Mouse (Mus musculus): ENCODE results near the gene Zfp868. TPM values are rescaled to one million over a fixed set of nuclear protein-coding genes. Genes with fewer than 3 reads are reported as not detected.
"Not testable (repeated sequence)": the region's sequence is repeated elsewhere in the genome, so short reads cannot be mapped to it uniquely, and the experiment has no call there.

The Zfp868 gene
- 10 to 100 TPM; 14.0 to 14.3 TPM for total RNA-seq (2021)
- long read RNA-seq, experiment 1, transcript Zfp868-202 (5 exons, 2,259 nt), result major isoform, 9 of 10 reads
- long read RNA-seq, experiment 1, partial matches to known transcripts, result 0 of 10 reads
- long read RNA-seq, experiment 1, other reads (novel, unspliced or antisense), result 1 of 10 reads
- long read RNA-seq, experiment 2, transcript Zfp868-202 (5 exons, 2,259 nt), result major isoform, 11 of 17 reads
- long read RNA-seq, experiment 2, partial matches to known transcripts, result 0 of 17 reads
- long read RNA-seq, experiment 2, other reads (novel, unspliced or antisense), result 5 of 17 reads

DNA sequence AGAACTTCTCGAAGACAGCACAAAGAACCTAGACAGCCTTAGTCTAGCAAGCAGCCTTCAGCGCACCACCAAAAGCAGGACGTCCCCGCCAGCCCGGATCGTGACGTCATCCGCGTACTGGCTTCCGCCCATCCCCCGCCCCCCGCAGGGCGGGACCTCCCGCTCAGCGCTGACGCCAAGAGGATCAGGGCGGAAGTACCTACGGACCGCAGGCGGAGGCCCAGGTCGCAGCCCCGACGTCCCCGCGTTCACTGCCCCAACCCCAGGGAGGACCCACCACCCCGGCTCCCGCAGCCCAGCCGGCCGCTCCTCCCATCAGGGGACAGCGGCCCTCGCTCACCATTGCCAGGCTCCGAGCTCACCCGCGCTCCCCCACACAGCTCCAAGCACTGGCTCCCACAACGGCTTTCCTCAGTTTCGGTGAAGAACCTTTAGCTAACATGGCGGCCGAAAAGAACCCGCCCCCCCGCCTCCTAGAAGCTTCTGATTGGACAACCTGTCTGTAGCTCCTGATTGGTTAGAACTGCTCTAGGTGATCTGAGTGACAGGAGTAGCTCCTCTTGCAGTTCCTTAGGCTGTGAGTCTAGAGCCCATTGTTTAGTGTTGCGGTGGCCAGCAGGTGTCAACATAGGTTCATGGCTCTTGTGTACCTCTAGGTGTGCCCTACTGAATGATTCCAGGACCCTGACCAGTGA lies at the start of gene Zfp868:
TSS of gene Zfp868 (minus strand) at position 454 of the 695 bp plus-strand sequence.
- peak; percentile 97 to 98 for DNase-seq (ENCODE audit: low spot score in 2 of 2)
- intact Hi-C loops (cut with DNase I), result loop anchor here (2.0 to 5.0 kb wide), 2 partner anchors 92 to 122 kb away; partner anchors contain the start of gene Zfp963

GRCm38 (mm10) chr8:69665051-69665450 lies 39.7 kb upstream of the Zfp868 start:
- intact Hi-C loops (cut with DNase I); DNase-seq (ENCODE audit: low spot score in 2 of 2): not testable (repeated sequence)

DNA sequence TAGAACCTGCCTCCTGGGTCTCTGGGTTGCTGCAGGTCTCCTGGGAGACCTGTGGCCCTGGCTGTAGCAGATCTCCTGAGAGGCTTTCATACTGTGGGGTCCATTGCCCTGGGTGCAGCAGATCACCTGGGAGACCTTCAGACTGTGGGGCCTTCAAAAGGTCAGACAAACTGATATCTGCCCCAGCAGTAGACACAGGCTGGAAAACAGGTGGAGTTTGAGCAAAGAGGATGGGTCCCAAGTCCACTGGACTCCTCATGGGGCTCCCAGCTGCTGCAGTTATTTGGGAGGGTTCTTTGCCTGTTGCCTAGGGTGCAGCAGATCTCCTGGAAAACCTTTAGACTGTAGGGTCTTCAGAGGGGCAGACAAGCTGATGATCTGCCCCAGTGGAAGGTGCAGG lies 35.9 kb upstream of the Zfp868 start:
- no peak for DNase-seq (ENCODE audit: low spot score in 2 of 2)
- intact Hi-C loops (cut with DNase I), result no loop called here

DNA sequence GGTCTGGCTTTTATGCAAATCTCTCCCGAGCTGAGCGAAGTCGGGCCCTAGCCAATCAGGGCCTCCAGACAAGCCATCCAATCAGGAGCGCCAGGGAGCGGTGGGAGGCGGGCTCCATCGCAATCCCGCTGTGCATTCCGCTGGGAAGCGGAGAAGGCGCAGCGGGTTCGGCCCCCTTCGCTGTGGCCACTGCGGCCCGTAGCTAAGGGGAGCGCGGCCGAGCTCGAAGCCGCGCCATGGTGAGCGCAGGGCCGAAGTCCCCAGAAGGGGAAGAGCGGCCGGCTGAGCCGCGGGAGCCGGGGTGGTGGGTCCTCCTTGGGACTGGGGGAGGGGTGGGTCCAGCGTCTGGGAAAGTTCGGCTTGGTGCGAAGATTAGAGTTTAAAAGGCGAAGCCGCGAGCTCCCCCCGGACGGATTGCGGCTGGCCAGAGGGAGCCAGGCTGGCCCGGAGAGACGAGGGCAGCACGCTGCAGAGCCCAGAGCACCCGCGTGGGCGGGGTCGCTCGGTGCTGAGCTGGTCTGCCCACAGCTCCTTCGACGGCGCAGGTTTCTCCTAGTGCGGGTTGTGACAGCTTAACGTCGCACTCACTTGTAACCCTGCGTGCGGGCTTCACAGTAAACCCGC lies 29.1 kb upstream of the Zfp868 start, which contains the start of gene Zfp964:
TSS of gene Zfp964 (plus strand) at position 122 of the 624 bp plus-strand sequence.
- intact Hi-C loops (cut with DNase I), result no loop called here
- DNase-seq (ENCODE audit: low spot score in 2 of 2), result peak; percentile 91 to 94

DNA sequence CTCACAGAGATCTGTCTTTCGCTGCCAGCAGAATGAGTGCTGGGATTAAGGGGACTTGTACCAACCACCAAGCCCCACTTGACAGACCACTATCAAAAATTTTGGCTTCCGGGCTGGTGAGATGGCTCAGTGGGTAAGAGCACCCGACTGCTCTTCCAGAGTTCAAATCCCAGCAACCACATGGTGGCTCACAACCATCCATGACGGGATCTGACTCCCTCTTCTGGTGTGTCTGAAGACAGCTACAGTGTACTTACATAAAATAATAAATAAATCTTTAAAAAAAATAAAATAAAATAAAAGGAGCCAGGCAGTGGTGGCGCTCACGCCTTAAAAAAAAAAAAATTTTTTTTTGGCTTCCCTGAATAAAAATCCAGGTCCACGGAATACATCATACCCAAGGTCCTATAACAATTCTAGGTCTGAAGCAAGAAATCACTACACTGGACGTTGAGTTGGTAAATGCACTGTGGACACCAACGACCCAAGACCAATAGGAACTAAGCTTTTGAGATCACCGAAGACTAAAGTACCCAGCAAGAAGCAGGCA lies 28.5 kb upstream of the Zfp868 start:
- intact Hi-C loops (cut with DNase I), result no loop called here

GRCm38 (mm10) chr8:69618078-69618477 lies 7.3 kb downstream of the Zfp868 start:
- intact Hi-C loops (cut with DNase I), result no loop called here
- no peak for DNase-seq (ENCODE audit: low spot score in 2 of 2)

More for the DNA sequence above, 28.5 kb upstream of the Zfp868 start:
- DNase-seq (ENCODE audit: low spot score in 2 of 2), result no peak

GRCm38 (mm10) chr8:69614687-69615086 lies 10.7 kb downstream of the Zfp868 start:
- no peak for DNase-seq (ENCODE audit: low spot score in 2 of 2)
- intact Hi-C loops (cut with DNase I), result no loop called here

- intact Hi-C loops (cut with DNase I), result not testable (repeated sequence)
Observed at GRCm38 (mm10) chr8:69597598-69597997, 27.8 kb downstream of the Zfp868 start.

GRCm38 (mm10) chr8:69584611-69585202 lies 40.6 kb downstream of the Zfp868 start:
- intact Hi-C loops (cut with DNase I), result no loop called here
- peak; percentile 19 for DNase-seq (ENCODE audit: low spot score in 2 of 2)

More at GRCm38 (mm10) chr8:69597598-69597997, 27.8 kb downstream of the Zfp868 start:
- not testable (repeated sequence) for DNase-seq (ENCODE audit: low spot score in 2 of 2)

DNA sequence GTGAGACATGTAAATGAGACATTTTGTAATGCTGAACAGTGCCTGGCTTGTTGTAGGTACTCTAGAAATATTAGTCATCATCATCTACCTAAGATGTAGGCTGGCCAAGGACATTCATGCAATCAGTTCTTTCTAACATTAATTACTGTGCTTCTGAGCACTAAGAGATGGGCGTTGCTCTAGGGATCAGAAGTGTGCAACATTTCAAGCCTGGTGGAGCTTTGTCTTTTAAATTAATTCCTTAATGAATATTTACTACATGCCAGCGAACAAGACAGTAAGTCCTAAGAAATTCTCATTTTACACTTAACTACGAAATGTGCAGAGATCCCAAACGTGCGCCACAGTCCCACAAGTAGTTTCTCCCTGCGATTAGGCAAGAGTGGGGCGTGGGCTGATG lies 41.1 kb downstream of the Zfp868 start:
- intact Hi-C loops (cut with DNase I), result not testable (repeated sequence)
- DNase-seq (ENCODE audit: low spot score in 2 of 2), result peak; percentile 3 to 16

Other genes starting within 250 kb of the Zfp868 start
- gene Gm9495, start 172.0 kb downstream of the Zfp868 start, total RNA-seq (2021), result not detected
- gene Gm7697, start 102.6 kb downstream of the Zfp868 start, total RNA-seq (2021), result not detected
- gene Zfp964, start 28.9 kb upstream of the Zfp868 start, total RNA-seq (2021), result 1 to 10 TPM; 2.1 to 3.2 TPM
- gene Zfp869, start 85.2 kb upstream of the Zfp868 start, total RNA-seq (2021), result 10 to 100 TPM; 15.8 to 16.0 TPM
- gene Zfp963, start 124.4 kb upstream of the Zfp868 start, total RNA-seq (2021), result 1 to 10 TPM; 4.0 to 5.1 TPM
- gene Gm20422, start 149.3 kb upstream of the Zfp868 start, total RNA-seq (2021), result 1 to 10 TPM in 1 of 2 experiments, not detected in 1; 1.5 TPM
- 10 to 100 TPM; 42.9 to 44.0 TPM for gene Atp13a1, start 165.6 kb upstream of the Zfp868 start, total RNA-seq (2021)
- 10 to 100 TPM; 27.9 to 28.9 TPM for gene Zfp866, start 165.6 kb upstream of the Zfp868 start, total RNA-seq (2021)
- 10 to 100 TPM; 15.8 to 17.5 TPM for gene Gmip, start 183.1 kb upstream of the Zfp868 start, total RNA-seq (2021)
- gene Lpar2, start 196.9 kb upstream of the Zfp868 start, total RNA-seq (2021), result under 1 TPM; 0.59 to 0.76 TPM
- gene Pbx4, start 206.9 kb upstream of the Zfp868 start, total RNA-seq (2021), result 10 to 100 TPM; 23.0 to 27.4 TPM

Measured in left cerebral cortex, postnatal 14 days (tissue).